ENCODE assay signal across 26 mouse cellular contexts in the genomic region with DNA sequence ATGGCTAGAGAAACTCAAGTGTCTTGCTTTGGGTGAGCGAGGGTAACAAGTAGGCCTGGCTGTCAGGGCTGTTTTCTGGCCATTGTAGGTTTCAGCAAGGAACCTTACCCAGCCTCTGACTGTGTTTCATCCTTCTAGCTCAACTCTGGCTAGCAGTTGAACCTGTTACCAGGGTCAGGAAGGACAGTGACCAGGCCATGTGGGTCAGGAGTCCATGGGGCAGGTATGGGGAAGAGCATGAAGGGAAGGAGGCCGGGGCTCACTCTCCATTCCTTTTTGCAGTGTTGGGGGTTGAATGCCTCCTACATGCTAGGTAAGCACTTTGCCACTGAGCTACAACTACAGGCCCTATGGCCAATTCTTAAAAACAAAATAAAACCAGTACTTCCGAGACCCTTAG. TPM values are rescaled to one million over a fixed set of nuclear protein-coding genes. Genes with fewer than 3 reads are reported as not detected.
"Had no signal": no experiment of that assay in that cellular context is flagged by ENCODE, and none has a peak within 500 bp of the region (broad histone marks: within the 10 kb centered on the region; RNA-seq: fewer than 3 reads in every experiment).

No protein-coding gene starts in this region.

- H3K9ac ChIP-seq: heart, embryonic 12.5 days; hindbrain, embryonic 12.5 days; hindbrain, embryonic 14.5 days; intestine, embryonic 15.5 days; limb, embryonic 12.5 days; liver, embryonic 13.5 days; liver, embryonic 15.5 days; liver, postnatal 0 days had no signal

- H3K4me3 ChIP-seq: gastrocnemius, adult 2 months; heart, embryonic 10.5 days; heart, embryonic 12.5 days; hindbrain, embryonic 10.5 days; hindbrain, embryonic 12.5 days; intestine, embryonic 15.5 days; layer of hippocampus, adult 2 months; left cerebral cortex, adult 2 months; limb, embryonic 10.5 days; limb, embryonic 12.5 days; liver, embryonic 13.5 days; liver, embryonic 15.5 days had no signal

- H3K4me1 ChIP-seq: heart, embryonic 10.5 days; heart, embryonic 12.5 days; hindbrain, embryonic 12.5 days; limb, embryonic 10.5 days; limb, embryonic 12.5 days; liver, embryonic 13.5 days had no signal

- H3K36me3 ChIP-seq: heart, embryonic 10.5 days; heart, embryonic 12.5 days; hindbrain, embryonic 10.5 days; hindbrain, embryonic 12.5 days; intestine, embryonic 15.5 days; limb, embryonic 10.5 days; limb, embryonic 12.5 days; liver, embryonic 13.5 days; liver, embryonic 15.5 days had no signal

- H3K27me3 ChIP-seq: hindbrain, embryonic 12.5 days; intestine, embryonic 15.5 days; limb, embryonic 12.5 days; liver, embryonic 13.5 days; liver, embryonic 15.5 days had no signal

- ATAC-seq: forebrain, embryonic 16.5 days; hindbrain, embryonic 16.5 days; inflammation-experienced regulatory T-cells, adult 6 months; intestine, embryonic 15.5 days; intestine, postnatal 0 days; liver, postnatal 0 days had no signal

- DNase-seq: gastrocnemius, adult 2 months; gastrocnemius, postnatal 10 days; gastrocnemius, postnatal 25 days; heart, adult 18-20 months; heart, postnatal 10 days; heart, postnatal 4 days; liver; liver, embryonic 13.5 days; liver, postnatal 0 days had no signal

- H3K27ac ChIP-seq: gastrocnemius, adult 2 months; heart, embryonic 10.5 days; hindbrain, embryonic 10.5 days; hindbrain, embryonic 12.5 days; hindbrain, embryonic 14.5 days; intestine, embryonic 15.5 days; kidney, postnatal 0 days; layer of hippocampus, adult 2 months; left cerebral cortex, adult 2 months; limb, embryonic 10.5 days; limb, embryonic 12.5 days; liver, embryonic 13.5 days; liver, embryonic 15.5 days had no signal

- H3K9me3 ChIP-seq: heart, embryonic 10.5 days; hindbrain, embryonic 10.5 days; hindbrain, embryonic 12.5 days; intestine, embryonic 15.5 days; limb, embryonic 10.5 days; liver, embryonic 13.5 days; liver, embryonic 15.5 days had no signal

- H3K4me2 ChIP-seq: heart, embryonic 12.5 days; hindbrain, embryonic 12.5 days; hindbrain, embryonic 14.5 days; intestine, embryonic 15.5 days; limb, embryonic 12.5 days; liver, embryonic 11.5 days; liver, embryonic 13.5 days; liver, embryonic 15.5 days had no signal

RNA-seq across cellular contexts. Expression of a gene that starts 34.5 kb away (rescaled TPM):
- polyA plus RNA-seq: inflammation-experienced regulatory T-cells, adult 6 months; liver, postnatal 0 days had no signal
